Mouse (Mus musculus) layer of hippocampus, adult 9-10 months (tissue): ENCODE measurements around the gene Ift46.

Experiments used
- DNase-seq: peaks from one replicate; pipeline ENCODE4 v3.0.0; 2022; ENCODE audit warnings: low spot score

Gene Ift46

DNA sequence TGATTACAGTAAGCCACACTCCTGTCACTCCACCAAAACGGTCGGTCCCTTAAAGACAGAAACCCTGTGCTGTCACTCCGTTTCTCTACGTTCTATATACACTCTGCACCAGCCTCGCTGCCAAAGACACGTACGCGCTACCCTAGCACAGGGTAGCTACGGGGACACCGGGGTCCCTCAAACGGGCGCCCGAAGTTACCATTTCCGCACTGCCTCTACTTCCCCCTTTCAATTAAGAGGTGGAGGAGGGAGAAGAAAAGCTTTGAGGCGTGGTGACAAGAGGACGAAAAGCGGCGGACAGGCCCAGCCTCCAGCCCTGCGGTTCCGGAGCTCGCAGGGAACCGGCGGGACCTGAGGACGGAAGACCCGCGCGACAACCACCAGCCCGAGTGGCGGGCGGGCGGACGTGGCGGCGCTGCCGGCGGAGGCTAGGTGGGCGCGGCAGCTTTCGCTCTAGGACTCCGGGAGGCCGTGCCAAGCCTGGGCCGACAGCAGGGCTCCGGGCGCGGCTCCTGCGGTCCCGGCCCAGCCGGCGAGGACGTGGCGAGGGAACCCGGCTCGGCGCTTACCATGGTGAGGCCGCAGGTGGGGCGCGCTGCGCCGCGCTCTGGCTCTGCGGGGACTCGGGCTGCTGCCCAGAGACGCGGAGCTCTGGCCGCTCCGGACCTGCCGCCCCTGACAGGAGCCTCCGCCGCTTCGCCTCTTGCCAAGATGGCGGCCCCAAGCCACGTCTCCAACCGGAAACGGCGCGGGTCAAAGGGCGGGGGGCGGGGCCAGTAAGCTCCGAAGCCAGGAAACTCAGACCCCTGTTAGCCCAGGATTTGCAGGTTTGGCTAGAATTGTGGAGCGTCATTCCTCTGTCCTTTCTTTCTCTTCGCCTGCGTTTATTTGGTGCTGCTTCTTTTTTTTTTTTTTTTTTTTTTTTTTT, at the start of gene Ift46, which contains the start of gene Arcn1:
Gene Ift46, plus strand, starts transcription at position 808 of the 928 bp plus-strand sequence.
Gene Arcn1, minus strand, starts transcription at position 745 of the 928 bp plus-strand sequence.
- DNase-seq: peak; percentile 49

GRCm38 (mm10) chr9:44718937-44719631, 48.6 kb upstream of the Ift46 start:
- no peak for DNase-seq

DNA sequence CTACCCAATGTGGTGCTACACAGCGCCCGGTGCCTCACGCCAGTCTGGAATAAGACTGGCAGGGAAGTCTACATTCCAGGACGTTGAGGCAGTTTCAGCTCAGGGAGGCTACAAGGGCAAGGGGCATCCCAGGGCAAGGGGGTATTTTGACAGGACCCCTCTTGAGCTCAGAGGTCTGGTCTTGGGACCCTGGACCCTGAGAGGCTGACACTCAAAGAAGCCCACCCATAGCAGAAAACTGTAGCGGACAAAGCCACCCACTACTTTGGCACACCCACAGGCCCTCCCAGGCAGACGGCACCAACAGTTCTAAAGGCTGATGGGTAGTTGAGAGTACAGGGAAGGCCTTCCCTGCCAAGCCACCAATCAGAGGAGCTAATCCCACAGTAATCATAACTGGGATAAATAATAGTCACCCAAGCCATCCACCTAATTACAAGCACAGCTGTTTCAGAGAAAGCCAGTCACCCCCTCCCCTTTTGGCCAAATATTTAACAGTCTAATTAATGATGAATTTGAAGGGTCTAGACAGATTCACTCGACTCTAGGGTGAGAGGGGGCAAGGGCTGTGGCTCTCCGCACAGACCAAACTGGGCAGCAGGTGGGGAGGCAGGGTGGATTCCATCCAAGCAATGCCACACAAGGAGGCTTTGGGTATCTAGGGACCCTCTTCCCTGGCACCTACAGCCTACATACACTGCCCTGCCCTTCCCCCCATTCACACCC, 47.9 kb upstream of the Ift46 start:
- no peak for DNase-seq

DNA sequence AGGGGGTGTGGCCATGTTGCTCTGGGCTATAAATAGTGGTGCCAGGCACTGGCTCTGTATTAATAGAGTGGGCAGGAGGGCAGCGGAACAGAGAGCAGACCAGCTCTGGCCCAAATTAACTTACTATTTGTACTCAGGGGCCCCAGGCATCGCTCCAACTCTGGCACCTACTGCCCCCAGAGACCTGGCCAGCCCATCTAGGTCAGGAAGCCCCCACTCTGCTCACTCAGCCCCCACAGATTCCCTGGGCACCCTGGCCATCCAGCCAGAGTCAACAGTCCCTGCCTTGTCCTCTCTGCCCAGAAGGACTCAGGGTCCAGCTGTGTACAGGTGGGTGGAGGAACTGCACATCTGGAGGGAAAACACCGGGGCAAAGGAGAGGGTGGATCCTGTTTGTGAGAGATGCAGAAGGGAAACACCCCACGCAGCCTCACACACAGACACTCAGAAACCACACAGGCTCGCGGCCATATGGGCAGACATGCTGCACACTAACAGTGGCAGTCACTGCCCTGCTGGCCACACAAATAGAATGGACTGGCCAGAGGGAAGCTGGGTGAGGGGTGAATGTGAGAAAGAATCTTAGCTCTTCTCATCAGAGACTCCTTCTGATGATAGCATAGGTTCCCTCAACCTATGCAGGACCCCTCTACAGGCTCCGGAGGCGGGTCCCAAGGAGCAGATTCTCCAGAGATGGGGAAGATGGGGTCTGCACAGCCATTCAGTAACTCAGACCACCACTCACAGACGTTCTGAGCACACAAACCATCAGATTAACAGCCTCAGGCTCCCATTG, 47.2 kb upstream of the Ift46 start:
- DNase-seq: no peak

GRCm38 (mm10) chr9:44721154-44721876, 46.4 kb upstream of the Ift46 start:
- no peak for DNase-seq

DNA sequence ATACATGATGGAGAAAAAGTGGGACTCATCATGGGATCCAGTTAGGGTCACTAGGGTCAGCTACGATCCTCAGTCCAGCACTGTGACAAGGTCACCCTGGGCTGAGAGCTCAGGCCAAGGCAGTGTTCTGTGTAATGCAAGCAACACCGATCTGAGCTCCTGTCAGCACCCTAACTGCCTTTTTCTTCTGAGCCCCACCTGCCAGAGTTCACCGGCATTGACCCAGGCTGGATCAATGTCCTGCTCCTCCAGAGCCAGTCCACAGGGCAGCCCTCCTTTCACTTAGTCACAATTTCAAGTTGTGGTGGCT, 45.9 kb upstream of the Ift46 start:
- DNase-seq: no peak

DNA sequence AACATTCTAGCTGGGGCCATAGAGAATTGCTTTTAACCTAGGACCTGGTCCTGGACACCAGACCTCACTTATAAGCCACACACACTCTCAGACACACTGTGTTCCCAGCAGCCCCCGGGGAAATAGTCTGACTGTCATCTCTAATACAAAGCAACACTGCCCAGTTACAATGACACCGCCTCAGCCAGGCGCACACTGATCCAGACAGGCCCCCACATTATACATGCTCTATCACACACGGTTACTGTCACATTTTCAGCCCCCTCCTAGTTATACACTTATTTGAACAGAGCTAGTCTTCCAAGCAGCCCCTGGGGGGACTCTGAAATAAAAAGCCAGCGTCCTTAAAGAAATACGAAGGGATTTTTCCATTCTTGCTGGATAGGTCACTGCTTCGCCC, 45.1 kb upstream of the Ift46 start:
- DNase-seq: no peak

- no peak for DNase-seq
Measured at GRCm38 (mm10) chr9:44723008-44723407, 44.7 kb upstream of the Ift46 start.

DNA sequence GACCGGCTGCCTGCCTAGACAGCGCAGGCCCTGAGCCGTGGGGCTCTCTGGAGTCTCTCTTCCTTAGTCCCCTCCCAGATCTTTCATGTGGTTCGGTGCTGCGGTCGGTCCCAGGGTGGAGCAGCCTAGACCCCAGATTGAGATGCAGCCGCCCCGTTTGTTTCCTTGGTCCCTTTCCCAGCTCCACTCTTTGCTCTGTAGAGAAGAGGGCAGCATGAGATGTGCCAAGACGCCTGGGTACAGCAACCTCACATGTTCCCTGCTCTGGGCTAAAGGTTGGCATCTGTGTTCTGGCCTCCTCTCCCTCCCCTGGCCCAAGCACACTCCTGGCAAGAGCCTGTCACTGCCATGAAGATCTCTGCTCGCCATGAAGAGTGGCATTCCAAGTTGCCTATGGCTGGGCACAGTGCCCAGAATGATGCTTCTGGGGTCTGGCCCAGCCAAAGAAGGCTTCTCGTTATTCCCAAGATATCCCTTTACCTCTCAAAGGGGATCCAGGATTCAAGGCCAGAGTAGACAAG, 44.1 kb upstream of the Ift46 start:
- DNase-seq: no peak

- no peak for DNase-seq
Measured at GRCm38 (mm10) chr9:44724223-44724622, 43.5 kb upstream of the Ift46 start.

DNA sequence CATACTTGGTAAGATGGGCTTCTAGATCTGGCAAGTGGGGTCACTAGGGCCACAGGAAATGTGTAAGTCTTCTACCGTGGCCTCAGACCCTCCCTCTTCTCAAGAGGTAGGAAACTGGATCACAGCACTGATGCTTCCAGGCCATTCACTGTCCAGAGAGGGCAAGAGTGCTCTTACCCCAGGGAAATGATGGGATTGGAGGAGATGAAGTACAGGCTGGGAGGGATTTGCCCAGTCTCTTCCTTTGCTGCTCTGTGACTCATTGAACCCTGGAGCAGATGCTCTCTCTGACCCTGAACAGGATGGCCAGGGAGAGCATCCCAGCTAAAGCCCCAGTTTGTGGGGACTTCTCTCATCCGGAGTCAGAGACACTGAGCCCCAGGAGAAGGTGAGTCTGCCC, 43.0 kb upstream of the Ift46 start:
- no peak for DNase-seq

DNA sequence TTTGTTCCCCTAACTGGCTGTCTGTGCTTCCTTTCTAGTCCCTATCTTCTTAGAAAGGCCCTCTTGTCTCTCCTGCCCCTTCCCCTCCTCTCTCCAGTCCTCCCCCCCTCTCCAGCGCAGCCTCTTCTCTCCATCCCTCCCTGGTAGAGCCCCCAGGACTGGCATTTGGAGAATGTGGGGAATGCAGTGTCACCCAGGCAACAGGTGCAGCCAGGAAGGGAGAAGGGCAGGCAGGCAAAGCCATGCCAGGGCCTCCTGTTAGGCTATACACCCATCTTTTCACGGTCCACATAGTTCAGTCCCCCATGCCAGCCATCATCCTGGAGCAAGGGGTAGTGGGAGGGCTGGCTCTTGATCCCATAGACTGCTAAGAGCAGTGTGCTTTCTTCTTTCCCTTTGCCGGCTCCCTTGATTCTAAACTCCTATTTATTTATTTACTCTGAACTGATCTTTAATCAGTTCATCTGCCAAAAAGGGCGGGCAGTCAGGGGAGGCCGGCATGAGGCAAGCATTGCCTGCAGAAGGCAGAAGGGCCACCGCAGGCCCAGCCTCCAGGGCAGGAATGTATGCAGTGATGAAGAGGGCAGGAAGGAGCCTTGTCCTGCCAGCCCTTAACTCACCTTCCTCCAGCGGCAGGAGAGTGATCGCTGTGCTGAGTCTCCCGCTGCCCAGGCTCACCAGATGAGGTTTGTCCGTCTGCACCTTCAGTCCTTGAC, 41.1 kb upstream of the Ift46 start:
- no peak for DNase-seq

DNA sequence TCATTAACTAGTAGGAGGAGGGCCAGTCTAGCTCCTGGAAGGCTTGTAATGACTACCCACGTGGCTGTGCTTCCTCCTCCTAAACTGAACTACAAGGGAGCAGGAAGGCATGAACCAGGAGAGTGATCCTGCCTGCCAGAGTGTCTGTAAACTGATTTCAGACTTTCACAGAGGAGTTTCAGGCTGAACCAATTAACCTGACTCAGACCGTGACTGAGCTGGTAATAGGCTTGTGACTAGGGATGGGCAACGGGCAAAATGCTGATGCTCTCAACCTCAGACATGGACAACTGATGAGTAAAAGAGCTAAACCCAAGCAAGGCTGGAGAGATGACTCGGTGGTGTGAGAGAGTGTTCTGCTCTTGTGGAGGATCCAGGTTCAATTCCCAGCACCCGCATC, 40.3 kb upstream of the Ift46 start:
- DNase-seq: no peak

DNA sequence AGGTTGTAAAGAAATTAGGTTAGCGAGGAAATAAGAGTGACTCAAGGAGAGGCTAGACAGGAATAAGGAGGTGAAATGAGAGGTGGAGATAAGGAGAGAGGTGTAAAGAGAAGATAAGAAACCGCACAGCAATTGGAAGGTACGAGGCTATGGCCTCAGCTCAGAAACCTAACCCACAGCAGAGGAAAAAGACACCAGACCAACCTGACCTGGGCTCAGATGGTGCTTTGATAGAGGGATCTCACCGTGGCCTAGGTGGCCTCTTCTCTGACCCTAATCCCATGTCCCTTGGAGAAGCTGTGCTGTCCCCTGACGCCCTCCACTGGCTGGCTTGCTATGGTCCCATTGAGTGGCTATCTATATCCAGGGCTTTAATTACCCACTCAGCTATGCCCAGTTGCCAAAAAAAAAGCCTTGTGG, 35.6 kb upstream of the Ift46 start:
- no peak for DNase-seq

DNA sequence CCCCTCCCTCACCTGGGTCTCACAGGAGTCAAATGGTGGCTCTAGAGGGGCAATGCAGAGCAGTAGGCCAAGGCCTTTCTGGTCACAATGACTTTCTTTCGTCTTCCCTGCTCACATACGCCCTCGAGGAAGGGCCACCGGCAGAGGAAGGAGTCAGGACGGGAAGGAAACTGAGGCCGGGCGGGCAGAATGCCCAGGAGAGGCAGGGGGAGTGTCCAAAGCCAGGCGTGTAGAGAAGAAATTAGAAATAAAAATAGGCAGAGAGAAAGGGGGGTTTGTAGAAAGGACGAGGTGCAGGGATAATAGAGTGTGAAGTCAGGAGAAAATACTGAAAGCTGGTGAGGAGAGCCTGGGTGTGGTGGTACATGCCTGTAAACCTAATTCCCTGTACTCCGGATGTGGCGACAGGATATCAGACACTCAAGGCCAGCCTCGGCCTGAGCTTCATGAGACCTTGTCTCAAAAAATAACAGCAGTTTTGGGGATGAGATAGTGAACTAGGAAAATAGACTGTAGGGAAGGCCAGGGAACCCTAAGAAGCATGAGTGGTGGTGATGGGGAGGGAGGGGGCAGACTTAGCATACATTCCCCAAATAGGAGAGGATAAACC, 34.7 kb upstream of the Ift46 start:
- no peak for DNase-seq

GRCm38 (mm10) chr9:44733671-44734523, 33.8 kb upstream of the Ift46 start:
- no peak for DNase-seq

DNA sequence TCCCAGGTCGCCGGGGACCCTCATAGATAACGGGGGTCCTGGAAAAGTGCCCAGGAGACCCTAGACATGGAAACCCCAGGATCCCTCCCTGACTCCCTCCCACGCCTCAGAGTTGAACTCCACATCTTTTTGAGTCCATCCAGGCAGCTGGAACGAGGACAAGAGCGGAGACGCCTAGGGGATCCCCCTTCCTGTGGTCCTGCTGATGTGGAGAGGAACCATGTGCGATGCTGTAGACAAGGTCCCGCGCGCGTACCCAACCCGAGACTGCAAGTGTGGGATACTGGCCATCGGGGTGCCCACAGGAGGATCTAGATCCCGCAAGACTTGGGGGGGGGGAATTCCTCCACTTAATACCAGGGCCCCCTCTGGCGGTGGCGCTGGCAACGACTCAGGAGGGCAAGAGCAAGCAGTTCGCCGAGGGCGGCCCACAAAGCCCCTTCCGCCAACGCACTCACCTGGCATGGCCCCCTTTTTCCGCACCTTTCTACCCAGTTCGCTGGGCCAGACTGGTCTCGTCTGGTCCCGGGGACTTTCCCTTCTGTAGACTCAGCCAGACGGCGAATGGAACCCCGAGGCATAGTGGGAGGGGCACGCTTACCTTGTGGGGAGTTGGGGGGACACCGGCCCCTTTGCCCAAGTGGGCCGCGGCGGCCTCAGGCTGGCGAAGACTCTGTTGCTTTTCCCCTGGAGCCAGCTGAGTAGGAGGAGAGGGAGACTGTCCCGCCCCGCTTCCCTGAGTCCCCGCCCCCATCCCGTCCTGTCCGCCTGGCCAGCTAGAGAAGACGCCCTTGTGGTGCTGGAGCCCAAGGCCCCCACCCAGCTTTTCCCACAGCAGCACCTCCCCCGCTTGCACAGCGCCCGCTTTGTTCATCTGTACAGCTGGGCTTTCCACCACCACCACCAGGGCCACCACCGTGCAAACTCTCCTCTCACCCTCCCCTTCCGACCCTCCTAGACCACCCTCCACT, 32.9 kb upstream of the Ift46 start, which contains the start of gene Phldb1:
Gene Phldb1, minus strand, starts transcription at position 675 of the 971 bp plus-strand sequence.
- no peak for DNase-seq

GRCm38 (mm10) chr9:44735886-44736285, 31.8 kb upstream of the Ift46 start:
- no peak for DNase-seq
